Mouse (Mus musculus): ENCODE data around the gene Hoxa10. TPM values are rescaled to one million over a fixed set of nuclear protein-coding genes. Genes with fewer than 3 reads are reported as not detected.

Hoxa10 gene
- polyA plus RNA-seq (2016; fragmentation: Nextera tagmentation; extraction: Ambion mirVana), result not detected in 2 replicates

DNA sequence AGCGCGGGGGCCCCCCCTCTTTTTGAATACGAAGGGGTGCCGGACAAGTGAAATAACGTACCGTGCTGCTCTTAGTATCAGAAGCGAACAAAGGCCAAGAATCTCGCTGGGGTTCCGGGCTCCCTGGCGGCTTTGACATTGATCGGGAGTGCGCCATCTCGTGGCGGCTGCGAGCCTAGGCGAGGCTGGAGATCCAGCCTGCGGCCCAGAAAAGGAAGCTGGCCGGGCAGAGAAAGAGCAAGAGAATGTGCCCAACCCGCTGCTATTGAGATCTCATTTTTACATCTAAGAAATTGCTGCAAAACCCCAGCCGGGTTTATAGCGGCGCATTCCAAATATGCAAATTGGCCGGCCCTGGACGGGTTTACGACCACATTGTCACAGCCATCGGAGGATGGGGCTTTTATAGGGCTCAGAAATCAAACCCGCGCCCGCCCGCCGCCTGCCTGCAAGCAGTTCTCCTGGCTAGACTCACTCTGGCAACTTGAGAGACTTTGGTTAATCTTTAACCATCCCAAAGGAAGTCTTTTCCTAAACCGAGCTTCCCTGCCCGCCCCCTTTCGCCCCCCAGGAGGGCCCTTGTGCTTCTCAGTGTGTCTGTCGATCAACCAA is at the start of gene Hoxa10:
TSS of gene Hoxa10 (minus strand) at position 466 of the 612 bp plus-strand sequence.
- no peaks in the 10 kb centered on the region for H3K9me3 ChIP-seq (replicated peaks)
- H3K4me3 ChIP-seq, result 0 out of 2 replicates have a peak within 1 kb of the TSS, but pooled peaks have one; percentile 3
- H3K27ac ChIP-seq, result no peak within 1 kb of the TSS
- H3K36me3 ChIP-seq, result no peaks in the 10 kb centered on the region
- H3K4me2 ChIP-seq (replicated peaks), result peak within 1 kb of the TSS; percentile 29; the same call in 1 of the 2 replicates
- ATAC-seq (ENCODE audit: low FRiP score), result no peak
- 1% methylated on average over 35 of the region's 35 CpGs for WGBS
- peaks cover 97% of the 10 kb centered on the region for H3K27me3 ChIP-seq
- no peaks in the 10 kb centered on the region; the same call in 1 of the 2 replicates for H3K4me1 ChIP-seq
- no peak within 1 kb of the TSS for H3K9ac ChIP-seq

DNA sequence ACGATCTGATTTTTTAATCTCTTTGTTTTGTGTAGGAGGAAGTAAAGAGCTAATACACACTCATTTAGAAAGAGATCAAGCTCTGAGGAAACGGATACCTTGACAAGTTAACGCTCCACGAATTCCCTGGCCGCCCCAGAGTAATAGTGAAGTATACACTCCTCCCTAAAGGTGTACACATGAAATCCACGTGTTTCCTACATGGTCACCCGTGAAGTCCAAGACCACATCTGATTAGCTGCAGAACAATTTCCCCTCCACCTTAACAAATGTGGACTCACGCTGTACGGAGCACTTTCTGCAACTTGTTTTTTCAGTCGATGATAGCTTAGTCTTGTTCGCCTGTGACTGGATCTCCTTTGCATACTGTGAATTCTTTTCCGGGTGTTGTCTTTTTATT is 49.5 kb upstream of the Hoxa10 start:
- Histone ChIP-seq H3K4me2 (replicated peaks) (no peak overlapping the region), H3K4me3 (no peak overlapping the region), H3K27ac (no peak overlapping the region), H3K9ac (no peak overlapping the region), H3K27me3 (peaks cover 80% of the 10 kb centered on the region), H3K36me3 (no peaks in the 10 kb centered on the region), H3K9me3 (replicated peaks) (no peaks in the 10 kb centered on the region), H3K4me1 (no peaks in the 10 kb centered on the region)
- WGBS, result 16% methylated on average over 12 of the region's 12 CpGs
- ATAC-seq (ENCODE audit: low FRiP score), result no peak

DNA sequence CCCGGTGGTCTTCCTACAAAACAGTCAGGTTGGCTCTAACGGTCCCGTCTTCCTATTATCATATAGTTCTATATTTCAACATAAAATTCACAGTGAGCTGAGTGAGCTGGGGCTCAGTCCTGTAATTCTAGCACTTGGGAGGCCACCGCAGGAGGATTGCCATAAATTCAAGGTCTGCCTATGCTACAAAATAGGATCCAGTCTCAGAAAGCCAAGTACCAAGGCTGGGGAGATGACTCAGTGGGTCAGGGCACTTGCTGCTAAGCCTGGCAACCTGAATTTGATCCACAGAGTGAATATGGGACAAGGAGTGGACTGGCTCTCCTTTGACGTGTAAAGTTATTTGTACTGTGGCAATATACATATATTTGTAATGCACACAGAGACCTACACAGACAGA is 43.2 kb upstream of the Hoxa10 start:
- H3K4me2 ChIP-seq (replicated peaks), result no peak overlapping the region
- H3K4me3 ChIP-seq, result no peak overlapping the region
- H3K4me1 ChIP-seq, result no peaks in the 10 kb centered on the region
- H3K36me3 ChIP-seq, result no peaks in the 10 kb centered on the region
- no peak overlapping the region for H3K9ac ChIP-seq
- WGBS, result 87% methylated on average over 5 of the region's 5 CpGs
- H3K9me3 ChIP-seq (replicated peaks), result no peaks in the 10 kb centered on the region
- H3K27ac ChIP-seq, result no peak overlapping the region
- ATAC-seq (ENCODE audit: low FRiP score), result no peak
- H3K27me3 ChIP-seq, result peaks cover 61% of the 10 kb centered on the region

DNA sequence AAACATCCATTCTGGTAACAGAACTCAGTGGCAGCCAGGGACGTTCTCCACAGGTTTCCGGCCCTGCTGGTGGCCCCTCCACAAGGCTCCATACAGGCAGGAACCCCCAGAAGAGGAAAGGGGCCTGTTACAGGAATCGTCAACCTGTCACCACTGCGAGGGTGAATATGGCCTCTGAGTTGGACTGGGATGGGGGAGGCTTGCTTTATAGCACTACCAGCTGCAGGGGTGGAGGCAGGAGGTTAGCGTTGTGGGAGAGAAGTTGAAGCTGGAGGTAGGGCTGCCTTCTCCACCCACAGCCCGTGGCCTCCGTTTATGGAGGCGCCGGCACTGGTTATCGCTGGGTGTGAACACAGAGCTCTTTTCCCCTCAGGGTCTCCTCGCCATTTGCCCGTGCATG is 40.4 kb upstream of the Hoxa10 start:
- H3K4me3 ChIP-seq, result no peak overlapping the region
- H3K36me3 ChIP-seq, result no peaks in the 10 kb centered on the region
- ATAC-seq (ENCODE audit: low FRiP score), result no peak
- 72% methylated on average over 12 of the region's 12 CpGs for WGBS
- H3K9me3 ChIP-seq (replicated peaks), result no peaks in the 10 kb centered on the region
- H3K27me3 ChIP-seq, result peaks cover 68% of the 10 kb centered on the region
- no peaks in the 10 kb centered on the region for H3K4me1 ChIP-seq
- H3K27ac ChIP-seq, result no peak overlapping the region
- H3K4me2 ChIP-seq (replicated peaks), result no peak overlapping the region
- H3K9ac ChIP-seq, result no peak overlapping the region

GRCm38 (mm10) chr6:52276920-52277319 is 36.3 kb upstream of the Hoxa10 start:
- H3K27ac ChIP-seq, result no peak overlapping the region
- H3K4me1 ChIP-seq, result no peaks in the 10 kb centered on the region
- no peaks in the 10 kb centered on the region for H3K36me3 ChIP-seq
- H3K4me2 ChIP-seq (replicated peaks), result no peak overlapping the region
- H3K4me3 ChIP-seq, result no peak overlapping the region
- peaks cover 93% of the 10 kb centered on the region for H3K27me3 ChIP-seq
- 3% methylated on average over 5 of the region's 5 CpGs for WGBS
- H3K9ac ChIP-seq, result no peak overlapping the region
- H3K9me3 ChIP-seq (replicated peaks), result no peaks in the 10 kb centered on the region
- no peak for ATAC-seq (ENCODE audit: low FRiP score)

GRCm38 (mm10) chr6:52276382-52276781 is 35.7 kb upstream of the Hoxa10 start:
- H3K9me3 ChIP-seq (replicated peaks), result no peaks in the 10 kb centered on the region
- H3K27me3 ChIP-seq, result peaks cover 95% of the 10 kb centered on the region
- H3K9ac ChIP-seq, result no peak overlapping the region
- H3K36me3 ChIP-seq, result no peaks in the 10 kb centered on the region
- 4% methylated on average over 6 of the region's 6 CpGs for WGBS
- no peak overlapping the region for H3K4me2 ChIP-seq (replicated peaks)
- ATAC-seq (ENCODE audit: low FRiP score), result no peak
- H3K4me1 ChIP-seq, result no peaks in the 10 kb centered on the region
- no peak overlapping the region for H3K27ac ChIP-seq
- H3K4me3 ChIP-seq, result no peak overlapping the region

DNA sequence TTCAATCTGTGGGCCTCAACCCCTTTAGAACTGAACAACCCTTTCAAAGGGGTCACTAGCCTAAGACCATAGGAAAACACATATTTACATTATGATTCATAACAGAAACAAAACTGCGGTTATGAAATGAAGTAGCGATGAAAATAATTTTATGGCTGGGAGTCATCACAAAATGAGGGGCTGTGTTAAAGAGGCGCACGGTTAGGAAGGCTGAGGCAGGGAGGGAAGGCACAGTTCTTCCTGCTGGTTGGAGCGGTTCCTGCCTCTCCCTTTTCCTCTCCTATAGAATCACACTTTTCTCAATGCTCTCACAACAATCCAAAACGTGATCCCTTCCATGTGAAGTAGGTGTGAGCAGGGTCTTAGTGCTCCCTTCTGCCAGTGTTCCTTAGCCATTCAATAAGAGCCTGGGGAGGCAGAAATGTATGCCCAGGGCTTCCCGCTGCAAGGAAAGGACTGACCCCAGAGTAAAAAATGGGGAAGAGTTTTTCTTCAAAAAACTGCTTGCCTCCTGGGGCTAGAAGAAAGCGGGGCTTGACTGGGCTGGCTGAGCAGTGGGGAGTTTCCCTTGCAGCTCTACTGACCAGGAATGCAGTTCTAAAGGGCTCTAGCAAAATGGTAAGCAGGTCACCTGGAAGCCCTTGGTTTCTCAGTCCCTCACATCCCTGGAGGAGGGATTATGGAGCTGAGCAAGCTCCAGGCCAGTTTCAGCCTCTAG is 35.1 kb upstream of the Hoxa10 start:
- ATAC-seq (ENCODE audit: low FRiP score), result no peak
- Histone ChIP-seq H3K27ac (no peak overlapping the region), H3K4me1 (no peaks in the 10 kb centered on the region), H3K4me3 (no peak overlapping the region), H3K4me2 (replicated peaks) (no peak overlapping the region), H3K36me3 (no peaks in the 10 kb centered on the region), H3K9me3 (replicated peaks) (no peaks in the 10 kb centered on the region), H3K27me3 (peaks cover 95% of the 10 kb centered on the region), H3K9ac (no peak overlapping the region)
- WGBS, result 6% methylated on average over 8 of the region's 8 CpGs

GRCm38 (mm10) chr6:52274576-52274975 is 33.9 kb upstream of the Hoxa10 start:
- Histone ChIP-seq H3K36me3 (no peaks in the 10 kb centered on the region), H3K9me3 (replicated peaks) (no peaks in the 10 kb centered on the region), H3K27ac (no peak overlapping the region), H3K4me2 (replicated peaks) (no peak overlapping the region), H3K4me1 (no peaks in the 10 kb centered on the region), H3K4me3 (no peak overlapping the region), H3K9ac (no peak overlapping the region), H3K27me3 (peaks cover 97% of the 10 kb centered on the region)
- 3% methylated on average over 11 of the region's 11 CpGs for WGBS
- ATAC-seq (ENCODE audit: low FRiP score), result no peak

DNA sequence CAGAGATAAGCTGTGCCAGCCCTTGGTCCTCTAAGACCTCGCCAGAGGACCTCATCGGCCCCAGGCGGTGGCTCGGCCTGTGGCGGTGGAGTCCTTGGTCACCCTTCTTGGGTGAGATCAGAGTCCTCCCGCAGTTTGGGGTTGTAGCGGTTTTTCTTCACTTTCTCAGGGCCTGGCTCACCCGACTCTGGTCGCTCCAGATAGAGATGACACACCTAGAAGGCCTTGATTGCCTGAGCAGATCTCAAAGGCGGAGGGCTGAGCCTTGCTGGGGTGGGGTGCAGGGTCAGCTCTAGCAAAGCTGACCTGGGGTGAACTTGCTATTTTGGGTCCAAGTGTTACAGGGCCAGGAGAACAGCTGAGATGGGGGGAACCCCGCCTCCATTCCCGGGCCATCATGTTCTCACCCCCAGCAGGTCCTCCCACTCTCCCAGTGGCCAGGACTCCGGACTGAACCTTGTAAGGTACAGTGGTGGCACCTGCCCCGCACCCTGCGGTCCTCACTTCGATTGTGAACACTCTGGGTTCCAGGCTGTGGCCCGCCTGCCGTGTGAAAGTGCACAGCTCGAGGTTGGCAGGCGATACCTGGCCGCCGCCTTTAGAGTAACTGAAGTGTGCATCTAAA is 33.1 kb upstream of the Hoxa10 start:
- Histone ChIP-seq H3K27me3 (peaks cover 97% of the 10 kb centered on the region), H3K9ac (no peak overlapping the region), H3K4me2 (replicated peaks) (no peak overlapping the region), H3K27ac (no peak overlapping the region), H3K4me3 (no peak overlapping the region), H3K9me3 (replicated peaks) (no peaks in the 10 kb centered on the region), H3K36me3 (no peaks in the 10 kb centered on the region), H3K4me1 (no peaks in the 10 kb centered on the region)
- 2% methylated on average over 22 of the region's 22 CpGs for WGBS
- ATAC-seq (ENCODE audit: low FRiP score), result no peak

- WGBS, result 3% methylated on average over 22 of the region's 22 CpGs
These were observed 32.4 kb upstream of the Hoxa10 start for GRCm38 (mm10) chr6:52272766-52273655.

GRCm38 (mm10) chr6:52270494-52271480 is 30.1 kb upstream of the Hoxa10 start:
- Histone ChIP-seq H3K4me3 (no peak overlapping the region), H3K27ac (no peak overlapping the region), H3K9ac (no peak overlapping the region), H3K9me3 (replicated peaks) (no peaks in the 10 kb centered on the region), H3K4me1 (no peaks in the 10 kb centered on the region), H3K36me3 (no peaks in the 10 kb centered on the region), H3K27me3 (peaks cover 96% of the 10 kb centered on the region), H3K4me2 (replicated peaks) (no peak overlapping the region)
- 4% methylated on average over 23 of the region's 23 CpGs for WGBS
- no peak for ATAC-seq (ENCODE audit: low FRiP score)

More at GRCm38 (mm10) chr6:52272766-52273655, 32.4 kb upstream of the Hoxa10 start:
- Histone ChIP-seq H3K27ac (no peak overlapping the region), H3K36me3 (no peaks in the 10 kb centered on the region), H3K27me3 (peaks cover 98% of the 10 kb centered on the region), H3K4me1 (no peaks in the 10 kb centered on the region), H3K4me3 (no peak overlapping the region), H3K9ac (no peak overlapping the region), H3K9me3 (replicated peaks) (no peaks in the 10 kb centered on the region), H3K4me2 (replicated peaks) (no peak overlapping the region)
- no peak for ATAC-seq (ENCODE audit: low FRiP score)
